Mouse (Mus musculus): ENCODE data around the gene B9d2. TPM values are rescaled to one million over a fixed set of nuclear protein-coding genes. Genes with fewer than 3 reads are reported as not detected.
"Not testable (repeated sequence)": the region's sequence is repeated elsewhere in the genome, so short reads cannot be mapped to it uniquely, and the experiment has no call there.

Gene B9d2
- polyA plus RNA-seq, 1 experiment from 2014 or later, result 49.8 TPM

GRCm38 (mm10) chr7:25717478-25717877 is 36.9 kb downstream of the B9d2 start:
- no peak for ATAC-seq
- peaks cover 38% of the 10 kb centered on the region for H3K36me3 ChIP-seq (ENCODE audit: control insufficient read depth, insufficient read depth, low read length)
- 91% methylated on average over 3 of the region's 3 CpGs for WGBS
- H3K4me2 ChIP-seq (ENCODE audit: low read length), result no peak overlapping the region; the same call in 1 of the 2 replicates
- H3K9ac ChIP-seq (ENCODE audit: low read depth, low read length), result no peak overlapping the region
- H3K4me1 ChIP-seq (ENCODE audit: control insufficient read depth, insufficient read depth, low read depth, low read length), result peaks cover 18% of the 10 kb centered on the region
- no peak overlapping the region for H3K27ac ChIP-seq (ENCODE audit: low read depth, low read length)
- H3K9me3 ChIP-seq (ENCODE audit: control insufficient read depth, low read length), result no peaks in the 10 kb centered on the region
- H3K27me3 ChIP-seq (replicated peaks; ENCODE audit: control insufficient read depth, insufficient read depth, low read length), result no peaks in the 10 kb centered on the region
- no peak overlapping the region for H3K4me3 ChIP-seq (ENCODE audit: low read length)

GRCm38 (mm10) chr7:25718788-25719417 is 38.3 kb downstream of the B9d2 start, which contains the start of gene Ccdc97:
Gene Ccdc97, minus strand, starts transcription at chr7:25719088.
- Histone ChIP-seq H3K4me2 (ENCODE audit: low read length) (peak within 1 kb of the TSS; percentile 81), H3K36me3 (ENCODE audit: control insufficient read depth, insufficient read depth, low read length) (peaks cover 36% of the 10 kb centered on the region), H3K27ac (ENCODE audit: low read depth, low read length) (peak within 1 kb of the TSS; percentile 68), H3K4me1 (ENCODE audit: control insufficient read depth, insufficient read depth, low read depth, low read length) (peaks cover 18% of the 10 kb centered on the region), H3K27me3 (replicated peaks; ENCODE audit: control insufficient read depth, insufficient read depth, low read length) (no peaks in the 10 kb centered on the region), H3K9ac (ENCODE audit: low read depth, low read length) (peak within 1 kb of the TSS; percentile 68), H3K9me3 (ENCODE audit: control insufficient read depth, low read length) (no peaks in the 10 kb centered on the region), H3K4me3 (ENCODE audit: low read length) (peak within 1 kb of the TSS; percentile 62)
- ATAC-seq, result peak; percentile 90
- WGBS, result 5% methylated on average over 32 of the region's 32 CpGs

GRCm38 (mm10) chr7:25719761-25720610 is 39.4 kb downstream of the B9d2 start:
- no peak overlapping the region for H3K9ac ChIP-seq (ENCODE audit: low read depth, low read length)
- no peaks in the 10 kb centered on the region for H3K9me3 ChIP-seq (ENCODE audit: control insufficient read depth, low read length)
- no peak overlapping the region for H3K4me2 ChIP-seq (ENCODE audit: low read length)
- H3K27ac ChIP-seq (ENCODE audit: low read depth, low read length), result no peak overlapping the region
- no peaks in the 10 kb centered on the region for H3K27me3 ChIP-seq (replicated peaks; ENCODE audit: control insufficient read depth, insufficient read depth, low read length)
- ATAC-seq, result peak; percentile 53
- 63% methylated on average over 10 of the region's 10 CpGs for WGBS
- H3K4me1 ChIP-seq (ENCODE audit: control insufficient read depth, insufficient read depth, low read depth, low read length), result peaks cover 18% of the 10 kb centered on the region
- H3K4me3 ChIP-seq (ENCODE audit: low read length), result no peak overlapping the region
- peaks cover 35% of the 10 kb centered on the region for H3K36me3 ChIP-seq (ENCODE audit: control insufficient read depth, insufficient read depth, low read length)

GRCm38 (mm10) chr7:25720760-25721159 is 40.2 kb downstream of the B9d2 start:
- ATAC-seq, result no peak
- Histone ChIP-seq H3K9me3 (ENCODE audit: control insufficient read depth, low read length) (no peaks in the 10 kb centered on the region), H3K27me3 (replicated peaks; ENCODE audit: control insufficient read depth, insufficient read depth, low read length) (no peaks in the 10 kb centered on the region), H3K9ac (ENCODE audit: low read depth, low read length) (no peak overlapping the region), H3K27ac (ENCODE audit: low read depth, low read length) (no peak overlapping the region), H3K4me2 (ENCODE audit: low read length) (no peak overlapping the region), H3K4me3 (ENCODE audit: low read length) (no peak overlapping the region), H3K4me1 (ENCODE audit: control insufficient read depth, insufficient read depth, low read depth, low read length) (peaks cover 18% of the 10 kb centered on the region), H3K36me3 (ENCODE audit: control insufficient read depth, insufficient read depth, low read length) (peaks cover 36% of the 10 kb centered on the region)
- WGBS, result 90% methylated on average over 5 of the region's 5 CpGs

- not testable (repeated sequence) for H3K27me3 ChIP-seq (replicated peaks; ENCODE audit: control insufficient read depth, insufficient read depth, low read length); ATAC-seq; H3K9me3 ChIP-seq (ENCODE audit: control insufficient read depth, low read length); H3K9ac ChIP-seq (ENCODE audit: low read depth, low read length); H3K4me2 ChIP-seq (ENCODE audit: low read length); H3K27ac ChIP-seq (ENCODE audit: low read depth, low read length); H3K4me3 ChIP-seq (ENCODE audit: low read length)
- peaks cover 18% of the 10 kb centered on the region for H3K4me1 ChIP-seq (ENCODE audit: control insufficient read depth, insufficient read depth, low read depth, low read length)
- peaks cover 44% of the 10 kb centered on the region for H3K36me3 ChIP-seq (ENCODE audit: control insufficient read depth, insufficient read depth, low read length)
These were observed 41.2 kb downstream of the B9d2 start for GRCm38 (mm10) chr7:25721776-25722175.

- peaks cover 71% of the 10 kb centered on the region for H3K36me3 ChIP-seq (ENCODE audit: control insufficient read depth, insufficient read depth, low read length)
- 89% methylated on average over 19 of the region's 19 CpGs for WGBS
- H3K4me3 ChIP-seq (ENCODE audit: low read length), result no peak overlapping the region
- no peaks in the 10 kb centered on the region for H3K4me1 ChIP-seq (ENCODE audit: control insufficient read depth, insufficient read depth, low read depth, low read length)
- no peaks in the 10 kb centered on the region for H3K9me3 ChIP-seq (ENCODE audit: control insufficient read depth, low read length)
- H3K4me2 ChIP-seq (ENCODE audit: low read length), result no peak overlapping the region
- no peaks in the 10 kb centered on the region for H3K27me3 ChIP-seq (replicated peaks; ENCODE audit: control insufficient read depth, insufficient read depth, low read length)
- H3K9ac ChIP-seq (ENCODE audit: low read depth, low read length), result no peak overlapping the region
- no peak overlapping the region for H3K27ac ChIP-seq (ENCODE audit: low read depth, low read length)
- ATAC-seq, result no peak
These were observed 45.3 kb downstream of the B9d2 start for GRCm38 (mm10) chr7:25725886-25726285.

- Histone ChIP-seq H3K36me3 (ENCODE audit: control insufficient read depth, insufficient read depth, low read length) (peaks cover 78% of the 10 kb centered on the region), H3K27ac (ENCODE audit: low read depth, low read length) (no peak overlapping the region), H3K9ac (ENCODE audit: low read depth, low read length) (no peak overlapping the region), H3K4me3 (ENCODE audit: low read length) (no peak overlapping the region), H3K9me3 (ENCODE audit: control insufficient read depth, low read length) (no peaks in the 10 kb centered on the region), H3K4me1 (ENCODE audit: control insufficient read depth, insufficient read depth, low read depth, low read length) (no peaks in the 10 kb centered on the region), H3K4me2 (ENCODE audit: low read length) (no peak overlapping the region), H3K27me3 (replicated peaks; ENCODE audit: control insufficient read depth, insufficient read depth, low read length) (no peaks in the 10 kb centered on the region)
- 96% methylated on average over 5 of the region's 5 CpGs for WGBS
- ATAC-seq, result no peak
These were observed 47.2 kb downstream of the B9d2 start for GRCm38 (mm10) chr7:25727800-25728199.

- Histone ChIP-seq H3K4me1 (ENCODE audit: control insufficient read depth, insufficient read depth, low read depth, low read length) (no peaks in the 10 kb centered on the region), H3K4me2 (ENCODE audit: low read length) (no peak overlapping the region), H3K9ac (ENCODE audit: low read depth, low read length) (no peak overlapping the region), H3K27me3 (replicated peaks; ENCODE audit: control insufficient read depth, insufficient read depth, low read length) (no peaks in the 10 kb centered on the region), H3K4me3 (ENCODE audit: low read length) (no peak overlapping the region), H3K9me3 (ENCODE audit: control insufficient read depth, low read length) (no peaks in the 10 kb centered on the region), H3K36me3 (ENCODE audit: control insufficient read depth, insufficient read depth, low read length) (peaks cover 83% of the 10 kb centered on the region), H3K27ac (ENCODE audit: low read depth, low read length) (no peak overlapping the region)
- no peak for ATAC-seq
- 13% methylated on average over 2 of the region's 2 CpGs for WGBS
These were observed 48.8 kb downstream of the B9d2 start for GRCm38 (mm10) chr7:25729396-25729795.

- ATAC-seq, result no peak
- H3K9ac ChIP-seq (ENCODE audit: low read depth, low read length), result no peak overlapping the region
- no peaks in the 10 kb centered on the region for H3K27me3 ChIP-seq (replicated peaks; ENCODE audit: control insufficient read depth, insufficient read depth, low read length)
- H3K9me3 ChIP-seq (ENCODE audit: control insufficient read depth, low read length), result no peaks in the 10 kb centered on the region
- H3K4me1 ChIP-seq (ENCODE audit: control insufficient read depth, insufficient read depth, low read depth, low read length), result no peaks in the 10 kb centered on the region
- peaks cover 79% of the 10 kb centered on the region for H3K36me3 ChIP-seq (ENCODE audit: control insufficient read depth, insufficient read depth, low read length)
- no peak overlapping the region for H3K4me3 ChIP-seq (ENCODE audit: low read length)
- H3K27ac ChIP-seq (ENCODE audit: low read depth, low read length), result no peak overlapping the region
- H3K4me2 ChIP-seq (ENCODE audit: low read length), result no peak overlapping the region
- whole genome bisulfite sequencing, result 91% methylated on average over 2 of the region's 2 CpGs
These were observed 49.3 kb downstream of the B9d2 start for GRCm38 (mm10) chr7:25729862-25730261.

All from hindbrain, embryonic 16.5 days (tissue).